Comparison of ENCODE assay signal across 8 mouse cellular contexts in the genomic region with DNA sequence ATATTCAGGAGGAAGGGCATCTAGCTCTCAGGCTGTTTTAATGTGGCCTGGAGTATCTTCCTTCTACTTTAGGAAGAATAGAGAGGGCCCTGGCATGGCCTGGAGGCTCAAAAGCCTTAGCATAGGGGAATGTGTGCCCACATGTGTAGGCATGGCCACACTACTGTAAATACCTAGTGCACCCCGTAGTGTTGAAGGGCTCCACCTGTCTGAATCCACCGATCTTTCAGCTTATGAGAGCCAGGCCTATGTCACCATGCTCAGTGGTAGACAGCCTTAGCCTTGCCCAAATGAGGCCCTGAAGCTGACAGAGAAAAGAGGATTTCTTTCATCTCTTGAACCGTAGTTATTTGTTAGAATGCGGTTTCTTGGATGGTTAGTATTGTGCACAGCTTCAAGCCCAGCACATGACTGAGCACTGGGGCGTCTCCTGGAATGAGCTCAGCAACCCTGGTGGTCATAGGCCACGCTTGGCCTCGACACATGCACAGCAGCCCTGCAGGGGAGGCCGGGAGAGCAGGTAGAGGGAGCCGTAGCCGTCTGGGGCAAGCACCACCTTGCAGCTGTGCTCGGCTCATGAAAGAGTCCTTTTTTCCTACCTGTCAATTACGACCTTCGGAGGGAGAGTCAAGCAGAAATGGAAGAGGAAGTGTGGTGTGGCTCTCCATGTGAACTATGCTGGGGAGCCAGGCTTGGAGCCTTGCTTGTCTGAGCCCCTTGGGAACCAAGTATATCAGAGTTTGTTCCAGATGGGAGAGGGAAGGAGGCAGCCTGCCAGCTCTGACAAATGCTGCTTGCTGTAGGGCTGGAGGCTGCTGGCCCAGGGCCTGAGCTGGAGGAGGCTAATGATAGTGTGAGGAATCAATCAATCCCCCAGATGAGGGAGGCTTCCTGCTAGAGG. TPM values are rescaled to one million over a fixed set of nuclear protein-coding genes. Genes with fewer than 3 reads are reported as not detected.
DNase-seq lines count a peak whose midpoint lies in the region.

No protein-coding gene starts in this region.

- DNase-seq in CD4-positive helper T cell, adult 2 months (ENCODE audit: low read depth, low spot score): peak; percentile 52
- peak; percentile 42 to 68 for DNase-seq in adrenal gland, postnatal 4 days (ENCODE audit: low spot score in 2 of 2)
- peak; percentile 87 to 91 for DNase-seq in frontal cortex, postnatal 36 days (ENCODE audit: low spot score in 2 of 2)
- no peak for DNase-seq in hindbrain, embryonic 10.5 days (ENCODE audit: low spot score)
- peak; percentile 90 to 95 for DNase-seq in layer of hippocampus, adult 8-10 months (ENCODE audit: low spot score in 2 of 2)
- DNase-seq in lung, adult 18-20 months: peak; percentile 77
- DNase-seq in ovary, postnatal 36 days (ENCODE audit: low spot score): peak; percentile 87
- no peak for DNase-seq in retina, embryonic 14.5 days (ENCODE audit: low spot score)

- H3K27me3 ChIP-seq in hindbrain, embryonic 10.5 days (ENCODE audit: insufficient read depth, poor library complexity, severe bottlenecking): no peaks in the 10 kb centered on the region

- H3K4me1 ChIP-seq in hindbrain, embryonic 10.5 days (replicated peaks): peaks cover 49% of the 10 kb centered on the region

- H3K4me3 ChIP-seq in hindbrain, embryonic 10.5 days: no peak overlapping the region

- WGBS in hindbrain, embryonic 10.5 days: 65% methylated on average over 13 of the region's 13 CpGs

- no peaks in the 10 kb centered on the region for H3K9me3 ChIP-seq in hindbrain, embryonic 10.5 days

- H3K27ac ChIP-seq in hindbrain, embryonic 10.5 days: 0 out of 2 replicates have a peak overlapping the region, but pooled peaks have one; percentile 24

- 0 out of 2 replicates have a peak, but pooled peaks cover 8% of the 10 kb centered on the region for H3K36me3 ChIP-seq in hindbrain, embryonic 10.5 days

RNA-seq across cellular contexts. Expression of a gene that starts 15.8 kb away (rescaled TPM):
- total RNA-seq in adrenal gland, postnatal 4 days (2021): 10 to 100 TPM; 46.6 to 56.3 TPM
- 22.8 and 26.6 TPM in 2 replicates for polyA plus RNA-seq in hindbrain, embryonic 10.5 days (2016; fragmentation: Nextera tagmentation; extraction: Ambion mirVana)
- total RNA-seq in layer of hippocampus, adult 8-10 months (2022): 10 to 100 TPM; 14.0 to 22.7 (median 17.8) TPM

Comparison
In these comparisons a context has a peak if more than half of its experiments do, and no peak if none do; other contexts are left out.
1. DNase-seq: peak in CD4-positive helper T cell, adult 2 months (single experiment), adrenal gland, postnatal 4 days (2 of 2), frontal cortex, postnatal 36 days (2 of 2), layer of hippocampus, adult 8-10 months (2 of 2), lung, adult 18-20 months (2 of 2) and ovary, postnatal 36 days (single experiment); none in hindbrain, embryonic 10.5 days (single experiment) and retina, embryonic 14.5 days (single experiment).